Mouse (Mus musculus) heart, postnatal 0 days (tissue): ENCODE results near the gene Tead4.

Experiments used
- CTCF ChIP-seq: IDR thresholded peaks from 2 replicates; pipeline ENCODE4 v1.5.1; 2016; ENCODE audit warnings: antibody characterized with exemption, control low read depth, low read depth
- EP300 ChIP-seq: IDR thresholded peaks from 2 replicates; pipeline ENCODE4 v1.6.1; 2016; ENCODE audit warnings: antibody characterized with exemption, low read depth

GRCm38 (mm10) chr6:128255292-128255691 is 45.3 kb downstream of the Tead4 start:
- TF ChIP-seq CTCF (no peak), EP300 (no peak)
